Mouse (Mus musculus) CH12.LX (cell line): Measurements from ENCODE around the gene Olfr358. TPM values are rescaled to one million over a fixed set of nuclear protein-coding genes. Genes with fewer than 3 reads are reported as not detected.

Experiments
- DNase-seq: peaks from one replicate; pipeline ENCODE4 v3.0.0-alpha.2; 2013; ENCODE audit errors: extremely low read depth
- H3K27ac ChIP-seq: 2 replicates; pipeline ENCODE4 v1.5.1; 2012; ENCODE audit warnings: low read depth, mild to moderate bottlenecking, control low read depth, moderate library complexity; ENCODE audit not compliant: insufficient read depth
- H3K27me3 ChIP-seq: replicated peaks from 2 replicates; pipeline ENCODE3; 2012; ENCODE audit warnings: inconsistent platforms
- H3K36me3 ChIP-seq, 2 experiments: replicated peaks in 1 of 2; 2 replicates each; pipeline versions ENCODE3 to v1.6.1; 2012; ENCODE audit warnings: inconsistent platforms in 1 of 2, low read length in 1 of 2, mild to moderate bottlenecking in 1 of 2, mixed read lengths in 1 of 2, moderate library complexity in 1 of 2; ENCODE audit not compliant: control insufficient read depth in 1 of 2, insufficient read depth in 1 of 2
- H3K4me1 ChIP-seq, 2 experiments: 2 replicates each; pipeline ENCODE4 v1.6.1; 2012; ENCODE audit warnings: inconsistent platforms in 1 of 2, moderate library complexity in 1 of 2; ENCODE audit not compliant: insufficient read depth in 2 of 2, control insufficient read depth in 1 of 2
- H3K4me2 ChIP-seq: 2 replicates; pipeline ENCODE4 v1.6.1; 2012; ENCODE audit warnings: low read depth, mild to moderate bottlenecking, control low read depth; ENCODE audit not compliant: poor library complexity, insufficient read depth, severe bottlenecking
- H3K4me3 ChIP-seq, 3 experiments: fragments of 150-350 bp in 1 of 3; sonication (generic) in 1 of 3; replicated peaks in 1 of 3; 2 replicates each; pipeline versions ENCODE3 to v1.5.1; 2011 to 2012; ENCODE audit warnings: low read depth in 2 of 3, low read length in 2 of 3, mild to moderate bottlenecking in 2 of 3, moderate library complexity in 2 of 3, control low read depth in 1 of 3, improper control_type of control experiment in 1 of 3, inconsistent platforms in 1 of 3, mixed read lengths in 1 of 3; ENCODE audit not compliant: poor library complexity in 1 of 3
- H3K79me2 ChIP-seq: replicated peaks from 2 replicates; pipeline ENCODE4 v1.6.1; 2012; ENCODE audit warnings: mild to moderate bottlenecking, moderate library complexity; ENCODE audit not compliant: control insufficient read depth, poor library complexity, insufficient read depth, severe bottlenecking; ENCODE audit errors: extremely low read depth
- H3K9ac ChIP-seq: 2 replicates; pipeline ENCODE4 v1.6.1; 2012; ENCODE audit warnings: low read depth, mild to moderate bottlenecking, control low read depth, moderate library complexity; ENCODE audit not compliant: insufficient read depth
- H3K9me3 ChIP-seq: replicated peaks from 2 replicates; pipeline ENCODE3; 2012; ENCODE audit warnings: low read length, inconsistent platforms, mixed read lengths
- ELF1 ChIP-seq: IDR thresholded peaks from 2 replicates; pipeline ENCODE4 v1.6.1; 2014; ENCODE audit warnings: low read depth, mild to moderate bottlenecking, inconsistent platforms, low read length, improper control_type of control experiment
- ETS1 ChIP-seq: conservative IDR thresholded peaks from 2 replicates; pipeline ENCODE4 v1.6.1; 2012; ENCODE audit warnings: low read depth, mild to moderate bottlenecking, inconsistent platforms, low read length, improper control_type of control experiment, moderate library complexity
- KAT2A ChIP-seq: IDR thresholded peaks from 2 replicates; pipeline ENCODE4 v1.6.1; 2012; ENCODE audit warnings: low read length, improper control_type of control experiment, inconsistent platforms; ENCODE audit not compliant: insufficient replicate concordance
- MAFK ChIP-seq: IDR thresholded peaks from 2 replicates; pipeline ENCODE4 v1.6.1; 2011; ENCODE audit warnings: low read length, improper control_type of control experiment; ENCODE audit not compliant: insufficient replicate concordance
- MAX ChIP-seq: IDR thresholded peaks from 2 replicates; pipeline ENCODE4 v1.6.1; 2011; ENCODE audit warnings: low read length, improper control_type of control experiment
- POLR2A ChIP-seq: IDR thresholded peaks from 2 replicates; pipeline ENCODE4 v1.6.1; 2011; ENCODE audit warnings: low read depth, mild to moderate bottlenecking, improper control_type of control experiment, low read length
- RAD21 ChIP-seq: IDR thresholded peaks from 2 replicates; pipeline ENCODE4 v1.6.1; 2011; ENCODE audit warnings: low read depth, mild to moderate bottlenecking, low read length, improper control_type of control experiment, moderate library complexity
- SIN3A ChIP-seq: IDR thresholded peaks from 2 replicates; pipeline ENCODE4 v1.6.1; 2012; ENCODE audit warnings: low read length, improper control_type of control experiment, inconsistent platforms
- SMC3 ChIP-seq: IDR thresholded peaks from 2 replicates; pipeline ENCODE4 v1.6.1; 2011; ENCODE audit warnings: low read depth, low read length, improper control_type of control experiment
- UBTF ChIP-seq: IDR thresholded peaks from 2 replicates; pipeline ENCODE4 v1.6.1; 2012; ENCODE audit warnings: low read depth, mild to moderate bottlenecking, inconsistent platforms, low read length, improper control_type of control experiment, moderate library complexity
- dilution Hi-C: fragments of 300-500 bp; cut with MboI; formaldehyde crosslinking; loops from 2 replicates; pipeline ENCODE4 v1.14.3; 2020; ENCODE audit warnings: low sequenced_read_pairs; ENCODE audit not compliant: extremely low pct_unique_long_range_greater_than_20kb, extremely low pct_ligation_motif_present
- in situ Hi-C: fragments of 300-500 bp; cut with MboI; formaldehyde crosslinking; loops from 3 replicates; pipeline ENCODE4 v1.14.3; 2019; ENCODE audit warnings: low sequenced_read_pairs, low pct_ligation_motif_present, low pct_unique_long_range_greater_than_20kb, mixed read lengths
- polyA plus RNA-seq: library from polyadenylated mRNA; unstranded; fragments of >175 nt; gene quantifications from 2 replicates; pipeline ENCODE4 v1.2.1, GENCODE M21; 2012; ENCODE audit warnings: low read depth; ENCODE audit not compliant: insufficient read length
- total RNA-seq, 2 experiments: library from RNA; depleted of rRNA; stranded (reverse); fragments of 300-350 nt in 1 of 2; fragments of >200 nt in 1 of 2; gene quantifications; 2 replicates each; pipeline ENCODE4 v1.2.3; 2012 to 2014

Gene Olfr358
- total and polyA plus RNA-seq, 3 experiments: not detected

- Histone ChIP-seq H3K79me2 (no peaks in the 10 kb centered on the region), H3K27me3 (peaks cover 25% of the 10 kb centered on the region), H3K27ac (no peak within 1 kb of the TSS), H3K4me2 (no peak within 1 kb of the TSS), H3K9me3 (no peaks in the 10 kb centered on the region), H3K36me3 (no peaks in the 10 kb centered on the region), H3K4me3 (no peak within 1 kb of the TSS), H3K9ac (no peak within 1 kb of the TSS), H3K4me1 (no peaks in the 10 kb centered on the region)
- TF ChIP-seq UBTF: no peak
- TF ChIP-seq SMC3: no peak
- no peak for TF ChIP-seq SIN3A
- no peak for TF ChIP-seq KAT2A
- no peak for TF ChIP-seq MAFK
- TF ChIP-seq POLR2A: no peak
- TF ChIP-seq ELF1: no peak
- no peak for TF ChIP-seq ETS1
- no peak for TF ChIP-seq RAD21
- TF ChIP-seq MAX: no peak
- dilution Hi-C loops: no loop called here
- in situ Hi-C loops: no loop called here
- DNase-seq: no peak
These were observed 15.6 kb downstream of the Olfr358 start, which contains the start of gene Olfr357 for GRCm38 (mm10) chr2:36993527-36993926. Olfr357 (plus strand) TSS chr2:36993827.

Other genes starting within 250 kb of the Olfr358 start
- not detected in 2 replicates for gene Olfr348, start 225.1 kb downstream of the Olfr358 start, total RNA-seq (2012; rRNA removed)
- not detected in 2 replicates for gene Olfr348, start 225.1 kb downstream of the Olfr358 start, total RNA-seq (2014; rRNA removed)
- not detected in 2 replicates for gene Olfr348, start 225.1 kb downstream of the Olfr358 start, polyA plus RNA-seq
- gene Olfr50, start 218.8 kb downstream of the Olfr358 start, total RNA-seq (2012; rRNA removed): not detected in 2 replicates
- gene Olfr50, start 218.8 kb downstream of the Olfr358 start, total RNA-seq (2014; rRNA removed): not detected in 2 replicates
- not detected in 2 replicates for gene Olfr50, start 218.8 kb downstream of the Olfr358 start, polyA plus RNA-seq
- gene Olfr3, start 192.3 kb downstream of the Olfr358 start, total RNA-seq (2012; rRNA removed): not detected in 2 replicates
- gene Olfr3, start 192.3 kb downstream of the Olfr358 start, total RNA-seq (2014; rRNA removed): not detected in 2 replicates
- gene Olfr3, start 192.3 kb downstream of the Olfr358 start, polyA plus RNA-seq: not detected in 2 replicates
- gene Olfr350, start 163.0 kb downstream of the Olfr358 start, total RNA-seq (2012; rRNA removed): not detected in 2 replicates
- not detected in 2 replicates for gene Olfr350, start 163.0 kb downstream of the Olfr358 start, total RNA-seq (2014; rRNA removed)
- gene Olfr350, start 163.0 kb downstream of the Olfr358 start, polyA plus RNA-seq: not detected in 2 replicates
- gene Olfr351, start 146.7 kb downstream of the Olfr358 start, total RNA-seq (2012; rRNA removed): not detected in 2 replicates
- gene Olfr351, start 146.7 kb downstream of the Olfr358 start, total RNA-seq (2014; rRNA removed): not detected in 2 replicates
- not detected in 2 replicates for gene Olfr351, start 146.7 kb downstream of the Olfr358 start, polyA plus RNA-seq
- not detected in 2 replicates for gene Olfr352, start 140.9 kb downstream of the Olfr358 start, total RNA-seq (2012; rRNA removed)
- not detected in 2 replicates for gene Olfr352, start 140.9 kb downstream of the Olfr358 start, total RNA-seq (2014; rRNA removed)
- not detected in 2 replicates for gene Olfr352, start 140.9 kb downstream of the Olfr358 start, polyA plus RNA-seq
- not detected in 2 replicates for gene Olfr353, start 116.4 kb downstream of the Olfr358 start, total RNA-seq (2012; rRNA removed)
- gene Olfr353, start 116.4 kb downstream of the Olfr358 start, total RNA-seq (2014; rRNA removed): not detected in 2 replicates
- not detected in 2 replicates for gene Olfr353, start 116.4 kb downstream of the Olfr358 start, polyA plus RNA-seq
- not detected in 2 replicates for gene Olfr354, start 103.7 kb downstream of the Olfr358 start, total RNA-seq (2012; rRNA removed)
- gene Olfr354, start 103.7 kb downstream of the Olfr358 start, total RNA-seq (2014; rRNA removed): not detected in 2 replicates
- not detected in 2 replicates for gene Olfr354, start 103.7 kb downstream of the Olfr358 start, polyA plus RNA-seq
- gene Olfr355, start 80.4 kb downstream of the Olfr358 start, total RNA-seq (2012; rRNA removed): not detected in 2 replicates
- not detected in 2 replicates for gene Olfr355, start 80.4 kb downstream of the Olfr358 start, total RNA-seq (2014; rRNA removed)
- gene Olfr355, start 80.4 kb downstream of the Olfr358 start, polyA plus RNA-seq: not detected in 2 replicates
- not detected in 2 replicates for gene Olfr356, start 72.2 kb downstream of the Olfr358 start, total RNA-seq (2012; rRNA removed)
- not detected in 2 replicates for gene Olfr356, start 72.2 kb downstream of the Olfr358 start, total RNA-seq (2014; rRNA removed)
- gene Olfr356, start 72.2 kb downstream of the Olfr358 start, polyA plus RNA-seq: not detected in 2 replicates
- gene Olfr357, start 15.5 kb downstream of the Olfr358 start, total RNA-seq (2012; rRNA removed): not detected in 2 replicates
- not detected in 2 replicates for gene Olfr357, start 15.5 kb downstream of the Olfr358 start, total RNA-seq (2014; rRNA removed)
- not detected in 2 replicates for gene Olfr357, start 15.5 kb downstream of the Olfr358 start, polyA plus RNA-seq
- gene Olfr360, start 56.4 kb upstream of the Olfr358 start, total RNA-seq (2012; rRNA removed): not detected in 2 replicates
- gene Olfr360, start 56.4 kb upstream of the Olfr358 start, total RNA-seq (2014; rRNA removed): not detected in 2 replicates
- not detected in 2 replicates for gene Olfr360, start 56.4 kb upstream of the Olfr358 start, polyA plus RNA-seq
- not detected in 2 replicates for gene Olfr361, start 80.0 kb upstream of the Olfr358 start, total RNA-seq (2012; rRNA removed)
- not detected in 2 replicates for gene Olfr361, start 80.0 kb upstream of the Olfr358 start, total RNA-seq (2014; rRNA removed)
- gene Olfr361, start 80.0 kb upstream of the Olfr358 start, polyA plus RNA-seq: not detected in 2 replicates
- gene Olfr362, start 108.6 kb upstream of the Olfr358 start, total RNA-seq (2012; rRNA removed): not detected in 2 replicates
- not detected in 2 replicates for gene Olfr362, start 108.6 kb upstream of the Olfr358 start, total RNA-seq (2014; rRNA removed)
- not detected in 2 replicates for gene Olfr362, start 108.6 kb upstream of the Olfr358 start, polyA plus RNA-seq
- gene Olfr364-ps1, start 130.0 kb upstream of the Olfr358 start, total RNA-seq (2012; rRNA removed): not detected in 2 replicates
- not detected in 2 replicates for gene Olfr364-ps1, start 130.0 kb upstream of the Olfr358 start, total RNA-seq (2014; rRNA removed)
- gene Olfr364-ps1, start 130.0 kb upstream of the Olfr358 start, polyA plus RNA-seq: not detected in 2 replicates
- gene Olfr365, start 178.9 kb upstream of the Olfr358 start, total RNA-seq (2012; rRNA removed): not detected in 2 replicates
- gene Olfr365, start 178.9 kb upstream of the Olfr358 start, total RNA-seq (2014; rRNA removed): not detected in 2 replicates
- gene Olfr365, start 178.9 kb upstream of the Olfr358 start, polyA plus RNA-seq: not detected in 2 replicates
- not detected in 2 replicates for gene Olfr366, start 202.2 kb upstream of the Olfr358 start, total RNA-seq (2012; rRNA removed)
- gene Olfr366, start 202.2 kb upstream of the Olfr358 start, total RNA-seq (2014; rRNA removed): not detected in 2 replicates
- 0.04 TPM in 1 of 2 replicates, not detected in the other for gene Olfr366, start 202.2 kb upstream of the Olfr358 start, polyA plus RNA-seq